Mouse (Mus musculus) heart, embryonic 11.5 days (tissue): Measurements from ENCODE around the gene Pomp. TPM values are rescaled to one million over a fixed set of nuclear protein-coding genes. Genes with fewer than 3 reads are reported as not detected.
A peak's percentile ranks its signal among the peaks of the same experiment; 100 is the strongest.

Experiments
- ATAC-seq: fragments of 200-750 bp; cut with Nextera tagmentation; replicated peaks from 2 replicates; pipeline ENCODE4 v1.8.0; 2017; ENCODE audit warnings: moderate library complexity; ENCODE audit not compliant: insufficient number of reproducible peaks, low FRiP score, low TSS enrichment
- H3K27ac ChIP-seq: fragments of 300-500 bp; sonication (generic); 2 replicates; pipeline ENCODE4 v1.5.1; 2014; ENCODE audit warnings: mild to moderate bottlenecking, low read depth, low read length
- H3K27me3 ChIP-seq: fragments of 300-500 bp; sonication (generic); 2 replicates; pipeline ENCODE4 v1.6.1; 2014; ENCODE audit warnings: mild to moderate bottlenecking, low read length, mixed read lengths; ENCODE audit not compliant: control insufficient read depth, insufficient read depth
- H3K36me3 ChIP-seq: fragments of 300-500 bp; sonication (generic); 2 replicates; pipeline ENCODE4 v1.6.1; 2014; ENCODE audit warnings: mild to moderate bottlenecking, low read length, moderate library complexity, mixed read lengths; ENCODE audit not compliant: control insufficient read depth, insufficient read depth
- H3K4me1 ChIP-seq: fragments of 300-500 bp; sonication (generic); 2 replicates; pipeline ENCODE4 v1.6.1; 2014; ENCODE audit warnings: low read length; ENCODE audit not compliant: control insufficient read depth, insufficient read depth
- H3K4me2 ChIP-seq: fragments of 300-500 bp; sonication (generic); 2 replicates; pipeline ENCODE4 v1.6.1; 2014; ENCODE audit warnings: mild to moderate bottlenecking, moderate library complexity
- H3K4me3 ChIP-seq: fragments of 300-500 bp; sonication (generic); 2 replicates; pipeline ENCODE4 v1.5.1; 2014; ENCODE audit warnings: low read depth, low read length
- H3K9ac ChIP-seq: fragments of 300-500 bp; sonication (generic); 2 replicates; pipeline ENCODE4 v1.6.1; 2014; ENCODE audit warnings: mild to moderate bottlenecking, low read depth, low read length, moderate library complexity
- H3K9me3 ChIP-seq: fragments of 300-500 bp; sonication (generic); replicated peaks from 2 replicates; pipeline ENCODE4 v1.6.1; 2016; ENCODE audit warnings: low read length; ENCODE audit not compliant: control insufficient read depth
- WGBS: fragments of 180-500 bp; shearing (Covaris S2); extraction: QIAGEN DNeasy Blood & Tissue Kit; methylation state at CpG from one replicate; pipeline ENCODE4 v1.1.7; 2014; ENCODE audit not compliant: insufficient replicate concordance; 5-methylcytosine and 5-hydroxymethylcytosine counted together
- polyA plus RNA-seq: library from polyadenylated mRNA; unstranded; fragments of >200 nt; fragmentation: Nextera tagmentation; extraction: Ambion mirVana; gene quantifications from 2 replicates; pipeline ENCODE4 v1.2.1, GENCODE M21; 2014

Pomp gene
- polyA plus RNA-seq, 1 experiment from 2014 or later = 350 TPM

DNA sequence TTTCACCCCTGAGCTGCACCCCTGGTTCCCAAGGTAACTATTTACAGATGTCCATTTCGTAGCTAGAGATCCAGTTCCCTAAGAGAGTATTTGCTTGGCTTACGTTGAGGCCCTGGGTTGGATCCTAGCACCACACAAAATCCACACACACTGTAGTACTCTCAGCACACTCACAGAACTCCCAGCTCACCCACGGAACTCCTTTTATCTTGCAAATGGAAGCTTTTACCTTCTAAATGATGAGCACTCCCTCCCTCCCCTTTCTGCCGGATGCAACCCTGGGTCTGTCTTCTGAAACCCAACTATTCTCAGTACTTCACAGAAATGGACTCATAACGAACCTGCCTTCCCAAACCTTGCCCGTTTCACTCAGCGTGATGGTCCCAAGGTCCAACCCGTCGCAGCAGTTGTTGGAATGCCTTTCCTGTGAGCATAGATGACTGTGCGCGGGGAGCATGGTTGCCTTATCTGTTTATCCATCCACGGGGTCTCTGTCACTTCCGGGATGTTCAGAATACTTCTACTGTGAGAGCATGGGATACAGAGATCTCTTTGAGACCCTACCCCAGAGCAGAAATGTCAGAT is 36.1 kb upstream of the Pomp start:
- Histone ChIP-seq H3K4me3 (no peak overlapping the region), H3K27me3 (no peaks in the 10 kb centered on the region), H3K27ac (no peak overlapping the region), H3K9ac (no peak overlapping the region), H3K36me3 (no peaks in the 10 kb centered on the region), H3K9me3 (no peaks in the 10 kb centered on the region), H3K4me1 (peaks cover 15% of the 10 kb centered on the region), H3K4me2 (no peak overlapping the region)
- WGBS = 70% methylated on average over 13 of the region's 13 CpGs
- no peak for ATAC-seq

DNA sequence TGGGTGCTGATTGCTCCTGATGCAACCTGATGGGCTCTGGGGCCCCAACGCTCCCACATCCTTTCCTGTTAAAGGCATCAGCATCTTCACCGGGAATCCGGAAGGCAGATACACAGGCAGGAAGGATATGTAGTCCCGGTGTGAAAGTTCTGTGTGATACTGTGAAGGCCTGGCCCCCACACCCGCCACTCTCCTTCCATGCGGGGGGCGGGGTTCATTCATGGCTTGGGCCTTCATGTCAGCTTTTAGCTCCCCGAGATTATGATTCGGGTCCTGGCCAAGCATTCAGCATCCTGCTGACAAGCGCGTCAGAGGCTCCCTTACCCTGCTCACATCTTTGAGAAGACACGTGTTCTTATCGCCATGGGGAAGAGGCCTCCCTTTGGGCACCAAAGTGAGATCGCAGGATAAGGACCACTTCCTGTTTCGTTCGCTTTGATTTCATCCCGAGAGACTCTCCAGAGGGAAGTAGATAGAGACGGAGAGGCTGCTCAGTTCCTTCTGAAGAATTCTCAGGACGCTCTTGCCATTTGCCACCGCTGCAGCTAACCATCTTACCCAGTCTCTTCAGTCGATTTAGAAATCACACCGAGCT is 34.8 kb upstream of the Pomp start:
- H3K27me3 ChIP-seq = no peaks in the 10 kb centered on the region
- 0 out of 2 replicates have a peak overlapping the region, but pooled peaks have one; percentile 8 for H3K9ac ChIP-seq
- no peaks in the 10 kb centered on the region for H3K9me3 ChIP-seq
- no peak overlapping the region for H3K27ac ChIP-seq
- WGBS = 18% methylated on average over 22 of the region's 22 CpGs
- peaks cover 15% of the 10 kb centered on the region for H3K4me1 ChIP-seq
- H3K36me3 ChIP-seq = no peaks in the 10 kb centered on the region
- 0 out of 2 replicates have a peak overlapping the region, but pooled peaks have one; percentile 6 for H3K4me3 ChIP-seq
- peak overlapping the region; percentile 56 for H3K4me2 ChIP-seq
- no peak; the same call in 1 of the 2 replicates for ATAC-seq

- Histone ChIP-seq H3K4me1 (peaks cover 15% of the 10 kb centered on the region), H3K4me2 (peak overlapping the region; percentile 56), H3K27ac (no peak overlapping the region), H3K9ac (0 out of 2 replicates have a peak overlapping the region, but pooled peaks have one; percentile 8), H3K27me3 (no peaks in the 10 kb centered on the region), H3K4me3 (0 out of 2 replicates have a peak overlapping the region, but pooled peaks have one; percentile 6), H3K36me3 (no peaks in the 10 kb centered on the region), H3K9me3 (no peaks in the 10 kb centered on the region)
- 24% methylated on average over 9 of the region's 9 CpGs for WGBS
- no peak for ATAC-seq
Observed at GRCm38 (mm10) chr5:147826091-147826490, 34.2 kb upstream of the Pomp start.

DNA sequence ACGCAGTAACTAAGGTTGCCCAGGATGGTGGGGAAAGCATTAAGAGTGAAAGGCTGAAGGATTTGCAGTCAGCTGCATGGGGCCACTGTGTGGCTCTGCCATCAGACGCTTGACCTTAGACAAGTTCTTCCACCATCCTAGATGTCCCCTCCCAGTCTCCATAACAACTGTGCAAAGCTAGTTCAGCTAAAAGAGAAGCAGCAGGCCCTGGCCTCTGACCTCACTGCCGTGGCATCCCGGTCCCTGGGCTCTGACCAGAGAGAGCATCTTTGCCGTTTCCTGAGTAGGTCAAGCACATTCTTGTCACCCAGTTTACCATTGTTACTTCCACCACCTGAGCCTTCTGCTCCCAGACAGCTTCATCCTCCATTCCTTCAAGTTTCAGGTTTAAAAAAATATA is 33.7 kb upstream of the Pomp start:
- Histone ChIP-seq H3K27ac (no peak overlapping the region), H3K27me3 (no peaks in the 10 kb centered on the region), H3K36me3 (no peaks in the 10 kb centered on the region), H3K4me3 (no peak overlapping the region), H3K4me2 (peak overlapping the region; percentile 56; the same call in 1 of the 2 replicates), H3K9ac (no peak overlapping the region), H3K9me3 (no peaks in the 10 kb centered on the region), H3K4me1 (peaks cover 15% of the 10 kb centered on the region)
- ATAC-seq = no peak
- 28% methylated on average over 5 of the region's 5 CpGs for WGBS

- no peaks in the 10 kb centered on the region for H3K9me3 ChIP-seq
- no peak overlapping the region for H3K27ac ChIP-seq
- no peak overlapping the region for H3K4me3 ChIP-seq
- peaks cover 15% of the 10 kb centered on the region for H3K4me1 ChIP-seq
- H3K4me2 ChIP-seq = no peak overlapping the region
- H3K27me3 ChIP-seq = no peaks in the 10 kb centered on the region
- H3K9ac ChIP-seq = no peak overlapping the region
- 80% methylated on average over 8 of the region's 8 CpGs for WGBS
- no peak for ATAC-seq
- H3K36me3 ChIP-seq = no peaks in the 10 kb centered on the region
Observed at GRCm38 (mm10) chr5:147828846-147829245, 31.4 kb upstream of the Pomp start.

DNA sequence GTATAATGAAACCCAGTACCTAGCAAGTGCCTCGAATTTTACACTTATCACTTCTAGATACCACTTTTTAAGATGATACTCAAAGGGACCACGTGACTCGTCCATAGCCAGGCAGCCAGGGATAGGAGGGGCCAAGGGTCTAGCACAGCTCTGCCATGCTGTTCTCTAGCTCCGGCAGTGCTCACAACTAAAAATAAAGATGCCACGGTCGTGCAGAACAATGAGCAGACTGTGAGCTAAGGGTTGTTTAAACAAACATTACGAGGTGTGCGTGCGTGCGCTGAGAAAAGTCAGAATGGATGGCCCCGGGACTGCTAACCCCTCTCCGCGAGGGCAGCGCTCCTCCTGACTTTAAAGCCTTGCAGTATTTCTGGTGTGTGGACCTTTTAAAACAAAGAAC is 27.4 kb upstream of the Pomp start:
- Histone ChIP-seq H3K27me3 (0 out of 2 replicates have a peak, but pooled peaks cover 3% of the 10 kb centered on the region), H3K9ac (no peak overlapping the region), H3K9me3 (no peaks in the 10 kb centered on the region), H3K27ac (no peak overlapping the region), H3K4me1 (no peaks in the 10 kb centered on the region), H3K4me2 (peak overlapping the region; percentile 41), H3K36me3 (no peaks in the 10 kb centered on the region), H3K4me3 (no peak overlapping the region)
- ATAC-seq = no peak
- WGBS = 31% methylated on average over 14 of the region's 14 CpGs

DNA sequence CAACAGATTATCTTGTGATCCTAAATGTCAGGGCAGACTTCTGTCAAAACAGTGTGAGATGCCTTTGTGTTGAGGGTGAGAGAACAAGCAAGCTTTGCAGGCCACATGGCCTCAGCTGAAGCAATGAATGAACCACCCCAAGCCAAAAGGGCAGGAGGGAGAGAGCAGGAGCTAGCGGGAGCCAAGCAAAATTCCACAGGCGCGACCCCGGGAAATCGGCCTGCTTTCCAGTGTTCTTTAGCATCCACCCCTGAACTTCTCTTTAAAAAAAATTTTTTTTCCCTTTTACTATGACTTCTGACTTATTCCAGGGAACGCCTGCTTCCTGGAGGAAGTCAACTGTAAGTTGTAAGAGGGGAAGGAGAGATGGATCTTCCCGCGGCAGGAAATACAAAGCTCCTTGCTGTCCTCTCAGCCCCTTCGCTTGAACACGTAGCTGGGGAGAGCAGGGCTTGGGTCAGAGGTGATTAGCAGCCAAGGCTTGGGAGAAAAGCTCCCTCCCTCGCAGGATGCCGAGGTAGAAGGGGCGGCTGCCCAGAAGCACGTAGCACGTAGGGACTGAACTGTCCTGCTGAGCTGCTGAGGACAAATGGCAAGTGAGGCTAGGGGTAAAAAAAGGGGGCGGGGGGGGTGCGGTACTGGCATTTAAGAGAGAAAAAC is 25.3 kb upstream of the Pomp start:
- 0 out of 2 replicates have a peak, but pooled peaks cover 3% of the 10 kb centered on the region for H3K27me3 ChIP-seq
- no peak overlapping the region for H3K9ac ChIP-seq
- no peak for ATAC-seq
- H3K9me3 ChIP-seq = no peaks in the 10 kb centered on the region
- H3K4me2 ChIP-seq = peak overlapping the region; percentile 47
- no peak overlapping the region for H3K27ac ChIP-seq
- WGBS = 7% methylated on average over 17 of the region's 17 CpGs
- H3K4me1 ChIP-seq = no peaks in the 10 kb centered on the region
- no peaks in the 10 kb centered on the region for H3K36me3 ChIP-seq
- H3K4me3 ChIP-seq = no peak overlapping the region

DNA sequence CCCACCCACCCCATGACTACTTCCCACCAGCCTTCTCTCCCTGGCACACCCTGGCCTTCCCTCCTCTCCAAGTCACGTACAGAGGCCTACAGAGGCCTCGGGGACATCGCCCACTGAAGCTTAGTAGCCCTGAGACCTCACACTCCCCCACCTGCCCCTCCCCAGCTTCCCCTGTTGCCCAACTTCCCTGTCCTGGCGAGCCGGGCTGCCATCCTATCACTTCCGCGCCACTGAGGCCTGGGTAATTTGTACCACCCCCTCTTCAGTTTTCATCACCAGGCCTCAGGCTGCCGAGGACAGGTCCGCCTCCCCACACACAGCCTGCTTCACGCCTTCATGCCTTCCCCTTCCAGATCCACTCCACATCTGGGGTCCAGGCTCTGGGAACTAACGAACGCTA is 20.8 kb upstream of the Pomp start:
- H3K4me1 ChIP-seq = no peaks in the 10 kb centered on the region
- H3K36me3 ChIP-seq = no peaks in the 10 kb centered on the region
- WGBS = 69% methylated on average over 12 of the region's 12 CpGs
- H3K4me3 ChIP-seq = no peak overlapping the region
- H3K27ac ChIP-seq = no peak overlapping the region
- no peak for ATAC-seq
- H3K9me3 ChIP-seq = no peaks in the 10 kb centered on the region
- no peak overlapping the region for H3K4me2 ChIP-seq
- 0 out of 2 replicates have a peak, but pooled peaks cover 2% of the 10 kb centered on the region for H3K27me3 ChIP-seq
- H3K9ac ChIP-seq = no peak overlapping the region
